Mouse (Mus musculus) ovary, postnatal 36 days (tissue): Measurements from ENCODE around the gene Rin2.

Source experiments
- DNase-seq: peaks from one replicate; pipeline ENCODE4 v3.0.0; 2022; ENCODE audit warnings: low spot score, mixed read lengths

The Rin2 gene

GRCm38 (mm10) chr2:145675142-145675755 lies at the start of gene Rin2:
TSS of gene Rin2 (plus strand) at chr2:145675215.
- DNase-seq: peak; percentile 78

GRCm38 (mm10) chr2:145631123-145631798 lies 43.8 kb upstream of the Rin2 start:
- no peak for DNase-seq

DNA sequence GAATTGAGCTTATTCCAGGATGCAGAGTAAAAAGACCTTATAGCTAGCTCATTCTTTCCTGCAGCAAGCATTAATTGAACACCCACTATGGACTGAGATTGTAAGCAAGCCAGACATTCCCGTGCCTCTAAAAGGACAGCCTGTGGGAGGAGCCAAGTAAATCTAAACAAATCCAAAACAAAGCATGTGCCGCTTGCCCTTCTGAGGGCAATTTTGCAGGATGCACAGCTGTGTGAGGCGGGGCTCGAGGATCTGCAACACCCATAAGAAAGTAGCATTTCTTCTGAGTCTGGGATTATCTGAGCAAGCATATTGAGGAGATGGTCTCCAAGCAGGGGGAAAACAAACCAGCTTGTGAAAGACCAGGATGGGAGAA lies 43.2 kb upstream of the Rin2 start:
- DNase-seq: no peak

GRCm38 (mm10) chr2:145633811-145634210 lies 41.2 kb upstream of the Rin2 start:
- DNase-seq: no peak

GRCm38 (mm10) chr2:145640255-145640984 lies 34.6 kb upstream of the Rin2 start:
- no peak for DNase-seq

DNA sequence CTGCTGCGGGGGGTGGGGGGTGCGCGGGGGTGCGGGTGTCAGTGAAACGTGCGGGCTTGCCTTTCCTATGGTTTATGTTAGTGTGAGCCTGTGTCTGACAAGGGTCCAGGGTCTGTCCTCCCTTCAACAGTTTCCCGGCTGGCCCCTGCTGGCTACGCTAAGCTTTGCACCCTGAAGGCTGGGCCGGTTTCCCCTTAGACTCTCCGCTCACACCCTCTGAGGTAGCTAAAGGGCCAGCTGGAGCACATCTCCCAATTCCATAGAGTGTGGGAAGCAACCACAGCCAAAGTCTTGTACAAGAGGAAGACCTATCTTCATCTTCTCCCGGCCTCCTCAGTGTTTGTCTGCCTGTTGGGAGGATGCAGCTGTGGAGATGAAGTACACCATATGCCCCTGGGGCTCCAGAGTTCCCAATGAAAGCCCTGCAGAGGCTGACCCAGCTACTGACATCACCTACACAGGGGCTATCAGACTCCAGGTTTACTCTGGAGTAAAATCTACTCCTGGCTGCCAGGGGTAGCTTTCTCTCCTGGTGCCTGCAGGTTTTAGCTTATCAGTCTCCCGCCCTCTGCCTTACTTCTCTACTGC lies 19.5 kb upstream of the Rin2 start:
- DNase-seq: no peak

DNA sequence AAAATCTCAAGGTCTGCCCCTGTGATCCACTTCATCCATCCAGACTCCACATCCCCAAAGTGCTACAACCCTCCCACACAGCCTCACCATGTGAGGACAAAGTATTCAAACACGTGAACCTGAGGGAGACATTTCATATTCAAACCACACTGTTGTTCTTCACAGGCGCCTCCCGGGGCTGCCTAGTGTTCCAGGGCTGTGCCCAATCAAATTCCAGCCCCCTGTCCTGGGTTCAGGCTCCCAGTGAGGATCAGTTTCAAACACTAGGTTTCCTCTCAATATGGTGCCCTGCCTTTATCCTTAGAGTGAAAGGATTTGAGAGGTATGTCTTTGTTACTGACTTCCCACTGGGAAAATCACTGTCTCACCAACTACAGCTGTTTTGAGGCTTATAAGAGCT lies 18.9 kb upstream of the Rin2 start:
- no peak for DNase-seq

GRCm38 (mm10) chr2:145656716-145657115 lies 18.3 kb upstream of the Rin2 start:
- no peak for DNase-seq

DNA sequence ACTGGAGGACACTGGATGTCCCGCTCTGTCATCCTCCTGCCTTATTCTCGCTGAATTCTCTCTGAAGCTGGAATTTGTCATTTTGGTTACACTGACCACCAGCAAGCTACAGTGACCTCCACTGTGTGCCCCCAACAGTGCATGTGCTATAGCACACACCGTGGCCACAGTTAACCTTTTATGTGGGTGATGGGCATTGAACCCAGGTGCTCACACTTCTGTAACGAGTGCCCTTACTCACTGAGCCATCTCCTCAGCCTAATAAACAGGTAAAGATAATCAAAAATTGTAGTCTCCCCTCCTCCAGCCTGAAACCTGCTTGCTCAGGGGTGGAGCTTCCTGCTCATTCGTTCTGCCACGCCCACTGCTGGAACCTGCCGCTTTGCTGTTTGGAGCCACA lies 13.8 kb upstream of the Rin2 start:
- DNase-seq: no peak

DNA sequence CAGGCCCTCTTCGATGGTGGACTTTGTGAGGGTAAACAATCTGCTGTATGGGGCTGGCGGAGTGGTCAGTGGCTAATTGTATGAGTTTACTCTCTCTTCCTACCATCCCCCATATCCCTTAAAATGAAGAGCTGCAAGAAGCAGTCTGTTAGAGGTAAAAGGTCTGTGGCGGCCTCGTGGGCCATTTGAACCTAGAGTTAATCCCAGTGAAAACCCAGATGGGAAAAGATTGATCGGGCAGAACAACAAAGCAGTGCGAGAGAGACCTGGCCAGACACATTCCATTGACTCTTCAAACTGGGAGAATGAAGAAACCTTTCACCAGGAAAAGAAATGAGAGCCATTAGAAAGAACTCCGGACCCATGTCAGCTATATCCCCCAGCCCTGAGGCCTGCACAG lies 11.1 kb upstream of the Rin2 start:
- no peak for DNase-seq

GRCm38 (mm10) chr2:145664311-145664710 lies 10.7 kb upstream of the Rin2 start:
- no peak for DNase-seq

- no peak for DNase-seq
Observed at GRCm38 (mm10) chr2:145668135-145668534, 6.9 kb upstream of the Rin2 start.

GRCm38 (mm10) chr2:145670131-145670530 lies 4.9 kb upstream of the Rin2 start:
- DNase-seq: no peak

DNA sequence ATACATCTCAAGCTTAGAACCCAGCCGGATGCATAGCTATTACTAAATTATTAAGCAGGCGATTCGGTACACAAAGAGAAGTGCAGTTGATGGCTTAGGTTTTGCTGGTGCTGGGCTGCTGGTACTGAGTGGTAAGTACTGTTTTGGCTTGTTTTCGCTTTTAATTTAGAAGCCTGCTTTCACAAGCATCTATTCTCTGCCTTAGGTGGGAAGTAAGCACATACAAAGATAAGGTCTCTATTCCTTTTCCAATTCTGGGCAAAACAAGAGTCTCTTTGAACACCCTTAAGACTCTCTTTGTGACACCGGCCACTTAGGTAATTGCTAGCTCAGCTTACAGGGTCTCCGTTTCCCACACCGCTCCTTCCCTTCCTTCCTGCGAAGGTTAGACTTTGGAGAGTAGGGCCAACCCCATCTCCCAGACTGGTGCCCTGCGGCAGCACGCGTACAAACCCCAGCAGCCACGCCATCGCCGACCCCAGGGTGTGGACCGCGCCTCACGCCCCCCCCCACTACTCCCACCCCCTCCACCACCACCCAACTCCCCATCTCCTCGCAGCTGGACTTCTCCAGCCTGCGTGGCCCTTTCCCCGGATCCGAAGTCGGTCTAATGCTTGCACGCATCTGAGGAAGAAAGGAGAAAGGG lies 396 bp upstream of the Rin2 start:
- DNase-seq: no peak

GRCm38 (mm10) chr2:145675756-145676543 lies 935 bp downstream of the Rin2 start:
- DNase-seq: peak; percentile 59

DNA sequence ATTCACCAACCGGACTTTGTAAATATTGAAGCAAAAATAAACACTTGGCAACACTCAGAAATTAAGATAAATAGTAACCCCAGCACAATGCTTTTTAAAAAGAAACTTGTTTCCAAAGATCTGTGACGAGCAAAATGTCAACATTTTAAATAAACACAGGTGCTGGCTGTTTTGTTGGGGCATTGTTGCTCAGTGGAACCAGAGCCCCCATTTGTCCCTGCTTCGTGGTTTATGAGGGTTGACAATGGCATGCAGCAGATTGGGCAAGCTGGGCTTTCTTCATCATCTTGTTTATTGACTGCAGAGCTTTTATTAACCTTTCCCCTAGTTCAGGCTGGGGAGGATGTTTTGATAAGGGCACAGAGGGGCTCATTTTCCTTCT lies 1.5 kb downstream of the Rin2 start:
- DNase-seq: no peak

- DNase-seq: no peak
Observed at GRCm38 (mm10) chr2:145676936-145677335, 1.9 kb downstream of the Rin2 start.

DNA sequence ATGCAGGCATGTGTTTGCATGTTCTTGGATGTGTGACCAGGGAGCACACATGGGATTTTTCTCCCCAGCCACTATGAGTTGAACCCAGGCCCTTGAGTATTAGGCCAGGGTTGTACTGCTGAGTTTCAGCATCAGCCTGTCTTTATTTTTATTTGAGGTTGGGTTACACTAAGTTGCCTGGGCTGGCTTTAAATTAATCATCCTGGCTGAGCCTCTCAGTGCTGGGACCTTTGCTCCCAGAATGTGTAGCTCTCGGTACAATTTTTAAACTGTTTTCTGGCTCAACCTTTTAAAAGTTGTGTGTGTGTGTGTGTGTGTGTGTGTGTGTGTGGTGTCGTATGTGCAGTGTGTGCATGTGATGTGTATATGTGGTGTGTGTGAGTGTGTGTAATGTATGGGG lies 5.1 kb downstream of the Rin2 start:
- no peak for DNase-seq

GRCm38 (mm10) chr2:145680762-145681161 lies 5.7 kb downstream of the Rin2 start:
- DNase-seq: no peak

GRCm38 (mm10) chr2:145681626-145682025 lies 6.6 kb downstream of the Rin2 start:
- DNase-seq: no peak

DNA sequence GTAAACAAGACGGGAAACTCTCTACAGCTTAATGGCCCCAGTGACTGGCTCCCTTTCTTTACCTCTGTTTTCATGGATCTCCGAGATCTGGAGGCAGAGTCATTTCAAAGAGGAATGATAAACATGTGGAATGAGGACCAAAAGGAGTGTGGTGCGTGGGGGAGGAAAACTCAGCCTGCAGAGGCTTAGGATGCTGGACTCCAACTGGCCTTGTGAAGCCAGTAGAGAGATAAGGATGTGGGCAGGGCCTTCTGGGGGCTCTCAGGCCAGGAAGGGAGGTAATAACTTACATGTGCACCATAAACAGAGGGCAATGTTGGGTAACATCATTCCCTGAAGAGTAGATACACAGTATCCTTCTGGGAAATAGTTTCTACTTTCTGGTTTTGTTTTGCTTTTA lies 7.9 kb downstream of the Rin2 start:
- peak; percentile 41 for DNase-seq

DNA sequence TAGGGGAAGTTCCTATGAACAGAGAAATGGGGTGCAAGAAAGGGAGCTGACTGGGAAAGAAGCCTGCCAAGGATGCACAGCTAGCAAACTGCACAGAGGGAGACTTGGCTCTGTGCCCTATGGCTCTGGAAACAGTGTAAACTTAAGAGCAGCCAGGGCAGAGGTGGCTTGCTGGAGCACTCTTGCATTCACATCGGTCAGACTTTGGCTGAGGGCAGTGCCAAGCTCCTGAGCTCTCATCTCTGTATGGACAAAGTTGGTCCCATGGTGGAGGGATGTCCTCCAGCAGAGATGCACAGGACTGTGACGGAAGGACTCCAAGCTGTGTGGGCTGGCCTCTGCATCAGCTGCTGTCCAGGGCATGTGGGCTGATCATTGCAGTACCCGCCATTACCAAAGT lies 8.5 kb downstream of the Rin2 start:
- DNase-seq: peak; percentile 57
